Mouse (Mus musculus): ENCODE results near the gene Arhgap44.

- no peak for TF ChIP-seq MYOG (IDR thresholded peaks at IDR 0.05; ENCODE audit: control insufficient read depth, extremely low read depth, insufficient read length)
- TF ChIP-seq CTCF (IDR thresholded peaks at IDR 0.05; ENCODE audit: control insufficient read depth, insufficient read depth, insufficient read length): no peak
These were observed 200.1 kb downstream of the Arhgap44 start for GRCm38 (mm10) chr11:64962629-64963028.
